Mouse (Mus musculus) retina, embryonic 14.5 days (tissue): ENCODE measurements around the gene Ppp2r5b.

Experiments used
- DNase-seq: peaks from one replicate; pipeline ENCODE4 v3.0.0-alpha.2; 2015; ENCODE audit warnings: low spot score

Ppp2r5b gene

GRCm38 (mm10) chr19:6235084-6236052, at the start of gene Ppp2r5b:
TSS of gene Ppp2r5b (minus strand) at chr19:6235872.
- peak; percentile 89 for DNase-seq

- no peak for DNase-seq
Observed at GRCm38 (mm10) chr19:6285226-6285625, 49.6 kb upstream of the Ppp2r5b start.

- DNase-seq = no peak
Observed at GRCm38 (mm10) chr19:6284502-6284901, 48.8 kb upstream of the Ppp2r5b start.

GRCm38 (mm10) chr19:6283001-6283400, 47.3 kb upstream of the Ppp2r5b start:
- no peak for DNase-seq

- DNase-seq = no peak
Observed at GRCm38 (mm10) chr19:6281122-6282020, 45.7 kb upstream of the Ppp2r5b start.

GRCm38 (mm10) chr19:6280554-6280953, 44.9 kb upstream of the Ppp2r5b start:
- no peak for DNase-seq

- no peak for DNase-seq
Observed at GRCm38 (mm10) chr19:6279481-6280144, 43.9 kb upstream of the Ppp2r5b start.

GRCm38 (mm10) chr19:6278439-6279073, 42.9 kb upstream of the Ppp2r5b start:
- DNase-seq = no peak

GRCm38 (mm10) chr19:6277661-6278438, 42.2 kb upstream of the Ppp2r5b start:
- DNase-seq = peak; percentile 50

GRCm38 (mm10) chr19:6276426-6277421, 41.1 kb upstream of the Ppp2r5b start, which contains the start of gene Ehd1:
TSS of gene Ehd1 (plus strand) at chr19:6276725.
- peak; percentile 99 for DNase-seq

- no peak for DNase-seq
Observed at GRCm38 (mm10) chr19:6275740-6276389, 40.2 kb upstream of the Ppp2r5b start.

- no peak for DNase-seq
Observed at GRCm38 (mm10) chr19:6273998-6274608, 38.4 kb upstream of the Ppp2r5b start.

GRCm38 (mm10) chr19:6273592-6273991, 37.9 kb upstream of the Ppp2r5b start:
- no peak for DNase-seq

- DNase-seq = no peak
Observed at GRCm38 (mm10) chr19:6272738-6273137, 37.1 kb upstream of the Ppp2r5b start.

GRCm38 (mm10) chr19:6272053-6272452, 36.4 kb upstream of the Ppp2r5b start:
- no peak for DNase-seq

- DNase-seq = no peak
Observed at GRCm38 (mm10) chr19:6271206-6271605, 35.5 kb upstream of the Ppp2r5b start.

- no peak for DNase-seq
Observed at GRCm38 (mm10) chr19:6270661-6271060, 35.0 kb upstream of the Ppp2r5b start.

- no peak for DNase-seq
Observed at GRCm38 (mm10) chr19:6269798-6270475, 34.3 kb upstream of the Ppp2r5b start.
